Mouse (Mus musculus) E14TG2a.4 (cell line): Measurements from ENCODE around the gene Hoxb7.

Experiments used
- H3K27me3 ChIP-seq: 2 replicates; pipeline ENCODE4 v1.6.1; 2014; ENCODE audit warnings: low read length, control low read depth; ENCODE audit not compliant: insufficient read depth
- H3K36me3 ChIP-seq: 2 replicates; pipeline ENCODE4 v1.6.1; 2014; ENCODE audit warnings: low read length, control low read depth; ENCODE audit not compliant: insufficient read depth
- H3K4me1 ChIP-seq: replicated peaks from 2 replicates; pipeline ENCODE4 v1.6.1; 2014; ENCODE audit warnings: low read depth, low read length, control low read depth
- H3K4me3 ChIP-seq: replicated peaks from 2 replicates; pipeline ENCODE4 v1.5.1; 2014; ENCODE audit warnings: mild to moderate bottlenecking, low read length
- H3K9me3 ChIP-seq: 2 replicates; pipeline ENCODE4 v1.6.1; 2014; ENCODE audit warnings: low read length, control low read depth
- CTCF ChIP-seq: conservative IDR thresholded peaks from 2 replicates; pipeline ENCODE4 v1.5.1; 2014; ENCODE audit warnings: low read length
- NANOG ChIP-seq: IDR thresholded peaks from 2 replicates; pipeline ENCODE4 v1.6.1; 2014; ENCODE audit warnings: borderline replicate concordance, low read length, mixed read lengths
- POU5F1 ChIP-seq: IDR thresholded peaks from 2 replicates; pipeline ENCODE4 v1.6.1; 2014; ENCODE audit warnings: low read length, borderline replicate concordance

Hoxb7 gene

GRCm38 (mm10) chr11:96272024-96272921 lies 14.2 kb upstream of the Hoxb7 start:
- no peaks in the 10 kb centered on the region for H3K36me3 ChIP-seq
- H3K27me3 ChIP-seq = peaks cover 97% of the 10 kb centered on the region
- TF ChIP-seq POU5F1 (no peak), CTCF (no peak)
- peaks cover 32% of the 10 kb centered on the region for H3K4me1 ChIP-seq
- H3K9me3 ChIP-seq = no peaks in the 10 kb centered on the region
- H3K4me3 ChIP-seq = peak overlapping the region; percentile 71

- H3K9me3 ChIP-seq = no peaks in the 10 kb centered on the region
- H3K36me3 ChIP-seq = no peaks in the 10 kb centered on the region
- H3K4me1 ChIP-seq = peaks cover 42% of the 10 kb centered on the region
- peaks cover 98% of the 10 kb centered on the region for H3K27me3 ChIP-seq
- H3K4me3 ChIP-seq = no peak overlapping the region
- TF ChIP-seq POU5F1 = no peak
- no peak for TF ChIP-seq NANOG
- no peak for TF ChIP-seq CTCF
Observed at GRCm38 (mm10) chr11:96274428-96274827, 12.0 kb upstream of the Hoxb7 start.

GRCm38 (mm10) chr11:96275896-96276295 lies 10.5 kb upstream of the Hoxb7 start:
- TF ChIP-seq NANOG = no peak
- TF ChIP-seq POU5F1 = no peak
- TF ChIP-seq CTCF = no peak
- peaks cover 35% of the 10 kb centered on the region for H3K4me1 ChIP-seq
- H3K9me3 ChIP-seq = no peaks in the 10 kb centered on the region
- peaks cover 98% of the 10 kb centered on the region for H3K27me3 ChIP-seq
- H3K36me3 ChIP-seq = no peaks in the 10 kb centered on the region
- H3K4me3 ChIP-seq = no peak overlapping the region

GRCm38 (mm10) chr11:96277151-96278044 lies 9.0 kb upstream of the Hoxb7 start:
- TF ChIP-seq NANOG = no peak
- TF ChIP-seq POU5F1 = no peak
- TF ChIP-seq CTCF = no peak
- no peaks in the 10 kb centered on the region for H3K9me3 ChIP-seq
- no peak overlapping the region; the same call in 1 of the 2 replicates for H3K4me3 ChIP-seq
- H3K4me1 ChIP-seq = peaks cover 34% of the 10 kb centered on the region
- H3K36me3 ChIP-seq = no peaks in the 10 kb centered on the region
- peaks cover 97% of the 10 kb centered on the region for H3K27me3 ChIP-seq

GRCm38 (mm10) chr11:96278324-96278723 lies 8.1 kb upstream of the Hoxb7 start:
- peaks cover 35% of the 10 kb centered on the region for H3K4me1 ChIP-seq
- TF ChIP-seq CTCF (no peak), NANOG (no peak), POU5F1 (no peak)
- no peaks in the 10 kb centered on the region for H3K36me3 ChIP-seq
- H3K9me3 ChIP-seq = no peaks in the 10 kb centered on the region
- H3K4me3 ChIP-seq = no peak overlapping the region
- H3K27me3 ChIP-seq = peaks cover 97% of the 10 kb centered on the region

- no peaks in the 10 kb centered on the region for H3K36me3 ChIP-seq
- peaks cover 97% of the 10 kb centered on the region for H3K27me3 ChIP-seq
- H3K9me3 ChIP-seq = no peaks in the 10 kb centered on the region
- peaks cover 40% of the 10 kb centered on the region for H3K4me1 ChIP-seq
- TF ChIP-seq CTCF = peak; percentile 43; the same call in 1 of the 2 replicates
- TF ChIP-seq POU5F1 = no peak
- no peak for TF ChIP-seq NANOG
- H3K4me3 ChIP-seq = no peak overlapping the region
Observed at GRCm38 (mm10) chr11:96278773-96279172, 7.7 kb upstream of the Hoxb7 start.

GRCm38 (mm10) chr11:96279421-96280233 lies 6.8 kb upstream of the Hoxb7 start:
- H3K4me1 ChIP-seq = peaks cover 45% of the 10 kb centered on the region
- no peak for TF ChIP-seq POU5F1
- no peak; the same call in 1 of the 2 replicates for TF ChIP-seq CTCF
- TF ChIP-seq NANOG = no peak
- H3K27me3 ChIP-seq = peaks cover 96% of the 10 kb centered on the region
- peak overlapping the region; percentile 17; the same call in 1 of the 2 replicates for H3K4me3 ChIP-seq
- H3K36me3 ChIP-seq = no peaks in the 10 kb centered on the region
- H3K9me3 ChIP-seq = no peaks in the 10 kb centered on the region
